Mouse (Mus musculus) limb, embryonic 15.5 days (tissue): ENCODE measurements around the gene Abcc8. TPM values are rescaled to one million over a fixed set of nuclear protein-coding genes. Genes with fewer than 3 reads are reported as not detected.

Experiments
- ATAC-seq: fragments of 200-750 bp; cut with Nextera tagmentation; 2 replicates; pipeline ENCODE4 v1.8.0; 2017; ENCODE audit warnings: low read depth, moderate TSS enrichment; ENCODE audit not compliant: insufficient number of reproducible peaks, low FRiP score, low TSS enrichment
- H3K27ac ChIP-seq: fragments of 300-500 bp; sonication (generic); 2 replicates; pipeline ENCODE4 v1.5.1; 2015; ENCODE audit warnings: moderate library complexity, mild to moderate bottlenecking, inconsistent platforms
- H3K27me3 ChIP-seq: fragments of 300-500 bp; sonication (generic); 2 replicates; pipeline ENCODE4 v1.6.1; 2015; ENCODE audit warnings: inconsistent platforms
- H3K36me3 ChIP-seq: fragments of 300-500 bp; sonication (generic); 2 replicates; pipeline ENCODE4 v1.6.1; 2015; ENCODE audit warnings: inconsistent platforms
- H3K4me1 ChIP-seq: fragments of 300-500 bp; sonication (generic); 2 replicates; pipeline ENCODE4 v1.6.1; 2015; ENCODE audit warnings: inconsistent platforms
- H3K4me2 ChIP-seq: fragments of 300-500 bp; sonication (generic); 2 replicates; pipeline ENCODE4 v1.6.1; 2015; ENCODE audit warnings: mild to moderate bottlenecking, inconsistent platforms
- H3K4me3 ChIP-seq: fragments of 300-500 bp; sonication (generic); 2 replicates; pipeline ENCODE4 v1.5.1; 2015; ENCODE audit warnings: mild to moderate bottlenecking, inconsistent platforms
- H3K9ac ChIP-seq: fragments of 300-500 bp; sonication (generic); 2 replicates; pipeline ENCODE4 v1.6.1; 2015; ENCODE audit warnings: inconsistent platforms
- H3K9me3 ChIP-seq: fragments of 300-500 bp; sonication (generic); 2 replicates; pipeline ENCODE4 v1.6.1; 2016; ENCODE audit warnings: inconsistent platforms
- WGBS: fragments of 180-500 bp; shearing (Covaris S2); methylation state at CpG from one replicate; pipeline ENCODE4 v1.1.7; 2015; 5-methylcytosine and 5-hydroxymethylcytosine counted together
- polyA plus RNA-seq: library from polyadenylated mRNA; unstranded; fragments of >200 nt; fragmentation: Nextera tagmentation; extraction: Ambion mirVana; gene quantifications from 2 replicates; pipeline ENCODE4 v1.2.1, GENCODE M21; 2015

The Abcc8 gene
- polyA plus RNA-seq, 1 experiment from 2014 or later, result 1.0 TPM

DNA sequence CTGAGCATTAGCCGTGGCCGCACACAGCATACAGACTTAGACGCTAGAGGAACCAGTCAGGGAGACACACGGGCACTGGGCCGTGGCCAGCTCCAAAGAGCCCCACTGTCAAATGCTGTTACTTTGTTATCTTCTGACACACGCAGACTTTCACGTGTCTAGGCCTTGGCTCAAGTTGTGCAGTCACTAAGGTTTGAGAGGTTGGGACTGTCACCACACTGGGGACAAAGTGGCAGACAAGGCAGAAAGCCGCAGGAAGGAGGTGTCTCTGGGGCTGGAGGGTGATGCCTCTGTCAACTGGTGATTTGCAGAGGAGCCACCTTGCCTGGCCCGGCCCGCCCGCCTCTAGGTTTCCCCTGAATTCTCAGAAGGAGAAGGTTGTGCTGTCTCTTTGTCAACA lies 54.5 kb downstream of the Abcc8 start:
- 83% methylated on average over 11 of the region's 11 CpGs for WGBS
- Histone ChIP-seq H3K9me3 (no peaks in the 10 kb centered on the region), H3K36me3 (no peaks in the 10 kb centered on the region), H3K27ac (no peak overlapping the region), H3K27me3 (0 out of 2 replicates have a peak, but pooled peaks cover 3% of the 10 kb centered on the region), H3K4me2 (no peak overlapping the region), H3K9ac (no peak overlapping the region), H3K4me3 (no peak overlapping the region), H3K4me1 (peaks cover 6% of the 10 kb centered on the region; the same call in 1 of the 2 replicates)
- ATAC-seq, result no peak

DNA sequence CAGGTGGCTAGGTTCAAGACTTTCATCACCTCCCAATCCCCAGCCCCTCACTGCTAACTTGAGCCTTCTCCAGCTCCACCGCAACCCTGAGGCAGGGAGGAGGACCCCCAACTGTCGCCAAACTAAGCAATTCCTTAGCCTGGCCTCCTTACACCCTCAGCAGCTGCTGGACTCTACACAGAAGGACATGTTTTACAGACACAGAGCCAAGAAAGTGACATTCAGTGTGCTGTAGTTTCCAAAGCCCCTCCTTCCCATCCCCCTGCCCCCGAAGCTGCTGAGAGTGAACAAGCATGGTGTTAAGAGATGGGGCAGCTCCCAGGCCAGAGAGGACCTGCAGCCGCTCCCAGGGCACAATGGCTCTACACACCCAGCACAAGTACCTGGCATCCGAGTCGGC lies 55.4 kb downstream of the Abcc8 start:
- H3K9me3 ChIP-seq, result no peaks in the 10 kb centered on the region
- H3K4me1 ChIP-seq, result peaks cover 6% of the 10 kb centered on the region; the same call in 1 of the 2 replicates
- H3K9ac ChIP-seq, result no peak overlapping the region
- H3K27ac ChIP-seq, result no peak overlapping the region
- 66% methylated on average over 6 of the region's 6 CpGs for WGBS
- H3K27me3 ChIP-seq, result 0 out of 2 replicates have a peak, but pooled peaks cover 3% of the 10 kb centered on the region
- no peak overlapping the region for H3K4me3 ChIP-seq
- no peaks in the 10 kb centered on the region for H3K36me3 ChIP-seq
- no peak for ATAC-seq
- H3K4me2 ChIP-seq, result no peak overlapping the region

DNA sequence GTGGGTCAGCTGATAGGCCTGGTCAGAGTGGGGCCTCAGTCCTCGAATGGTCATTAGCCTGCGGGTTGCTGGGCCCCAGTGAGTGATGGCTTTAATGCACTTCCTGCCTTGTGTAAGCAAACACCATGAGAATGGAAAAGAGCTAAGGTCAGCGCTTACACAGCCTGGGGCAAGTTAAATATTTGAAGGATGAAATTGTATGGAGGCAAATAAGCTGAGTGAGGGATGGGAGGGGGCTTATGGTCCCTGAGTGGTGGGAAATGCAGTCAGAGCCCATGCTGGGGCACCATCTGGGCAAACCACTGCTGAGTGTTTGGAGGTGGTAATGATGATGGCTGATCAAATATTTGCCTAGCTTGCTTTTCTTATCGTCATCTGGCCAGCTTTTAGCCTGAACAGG lies 56.9 kb downstream of the Abcc8 start:
- H3K4me2 ChIP-seq, result no peak overlapping the region
- no peak overlapping the region for H3K9ac ChIP-seq
- H3K9me3 ChIP-seq, result no peaks in the 10 kb centered on the region
- H3K4me3 ChIP-seq, result no peak overlapping the region
- WGBS, result 33% methylated on average over 4 of the region's 4 CpGs
- H3K36me3 ChIP-seq, result no peaks in the 10 kb centered on the region
- peaks cover 3% of the 10 kb centered on the region; the same call in 1 of the 2 replicates for H3K4me1 ChIP-seq
- H3K27ac ChIP-seq, result no peak overlapping the region
- 0 out of 2 replicates have a peak, but pooled peaks cover 3% of the 10 kb centered on the region for H3K27me3 ChIP-seq
- ATAC-seq, result no peak

DNA sequence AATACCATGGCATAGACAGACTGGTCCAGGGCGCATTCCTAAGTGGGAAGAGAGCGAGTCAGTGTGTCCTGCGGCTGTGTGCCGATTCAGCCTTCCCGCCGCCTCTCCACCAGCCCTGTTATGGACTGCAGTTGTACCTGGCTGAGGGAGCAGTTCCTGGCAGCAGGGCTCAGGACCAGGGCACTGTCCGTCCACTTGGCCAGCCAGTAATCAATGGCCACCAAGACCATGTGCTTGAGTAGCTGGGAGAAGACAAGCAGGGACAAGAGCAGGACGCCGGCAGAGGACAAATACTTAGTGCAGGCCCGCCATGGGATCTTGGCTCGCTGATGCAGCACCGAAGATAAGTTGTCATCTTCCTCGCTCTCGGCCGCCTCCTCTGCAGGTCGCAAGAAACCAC lies 62.8 kb downstream of the Abcc8 start:
- Histone ChIP-seq H3K4me1 (no peaks in the 10 kb centered on the region; the same call in 1 of the 2 replicates), H3K4me3 (no peak overlapping the region), H3K36me3 (no peaks in the 10 kb centered on the region), H3K27ac (no peak overlapping the region), H3K9ac (no peak overlapping the region), H3K9me3 (no peaks in the 10 kb centered on the region), H3K27me3 (no peaks in the 10 kb centered on the region), H3K4me2 (no peak overlapping the region)
- ATAC-seq, result no peak
- 93% methylated on average over 16 of the region's 16 CpGs for WGBS

DNA sequence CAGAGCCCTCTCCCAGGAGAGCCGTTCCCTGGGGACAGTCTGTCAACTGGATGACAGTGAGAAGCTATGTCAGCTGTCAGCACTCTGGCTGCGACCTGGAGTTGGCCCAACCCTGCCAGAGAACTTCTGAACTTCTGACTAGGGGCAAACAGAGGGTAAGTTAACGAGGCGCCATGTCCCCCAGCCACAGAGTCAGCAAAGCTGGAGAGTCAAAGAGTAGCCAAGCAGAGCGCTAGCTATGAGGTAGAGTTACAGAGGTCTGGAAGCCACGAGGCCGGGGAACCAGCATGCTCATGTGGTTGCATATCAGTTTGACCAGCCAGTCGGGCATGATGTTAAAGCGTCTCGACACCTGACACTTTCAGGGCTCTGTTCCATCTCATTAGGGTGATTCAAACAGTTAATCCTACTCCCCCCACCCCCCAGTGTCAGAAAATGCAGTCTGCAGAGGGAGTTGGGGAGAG lies 63.7 kb downstream of the Abcc8 start:
- peak; percentile 23; the same call in 1 of the 2 replicates for ATAC-seq
- Histone ChIP-seq H3K27me3 (no peaks in the 10 kb centered on the region), H3K36me3 (no peaks in the 10 kb centered on the region), H3K4me2 (no peak overlapping the region), H3K4me1 (no peaks in the 10 kb centered on the region; the same call in 1 of the 2 replicates), H3K4me3 (no peak overlapping the region), H3K9ac (no peak overlapping the region), H3K27ac (no peak overlapping the region), H3K9me3 (no peaks in the 10 kb centered on the region)
- 37% methylated on average over 10 of the region's 10 CpGs for WGBS

DNA sequence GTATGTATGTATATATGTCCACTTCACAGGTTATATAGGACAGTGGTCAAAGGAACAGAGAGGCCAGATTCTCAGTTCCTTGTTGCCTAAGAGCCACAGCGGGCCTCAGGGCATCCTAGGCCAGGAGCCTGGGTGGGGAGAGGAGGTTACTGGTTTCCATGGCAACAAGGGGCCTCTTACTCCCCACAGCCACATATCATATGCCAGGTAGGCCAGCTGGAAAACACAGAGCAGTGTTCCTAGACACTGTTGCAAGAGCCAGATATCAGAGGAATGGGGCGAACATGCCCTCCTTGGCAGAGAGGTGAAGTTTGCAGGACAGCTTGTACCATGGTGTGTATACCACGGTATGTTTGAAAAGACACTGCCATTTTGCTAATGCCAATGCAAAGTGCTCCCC lies 66.4 kb downstream of the Abcc8 start:
- H3K27me3 ChIP-seq, result no peaks in the 10 kb centered on the region
- H3K4me3 ChIP-seq, result no peak overlapping the region
- no peaks in the 10 kb centered on the region; the same call in 1 of the 2 replicates for H3K4me1 ChIP-seq
- H3K9ac ChIP-seq, result no peak overlapping the region
- H3K36me3 ChIP-seq, result no peaks in the 10 kb centered on the region
- WGBS, result 50% methylated on average over 3 of the region's 3 CpGs
- H3K27ac ChIP-seq, result no peak overlapping the region
- H3K9me3 ChIP-seq, result no peaks in the 10 kb centered on the region
- H3K4me2 ChIP-seq, result no peak overlapping the region
- ATAC-seq, result no peak

DNA sequence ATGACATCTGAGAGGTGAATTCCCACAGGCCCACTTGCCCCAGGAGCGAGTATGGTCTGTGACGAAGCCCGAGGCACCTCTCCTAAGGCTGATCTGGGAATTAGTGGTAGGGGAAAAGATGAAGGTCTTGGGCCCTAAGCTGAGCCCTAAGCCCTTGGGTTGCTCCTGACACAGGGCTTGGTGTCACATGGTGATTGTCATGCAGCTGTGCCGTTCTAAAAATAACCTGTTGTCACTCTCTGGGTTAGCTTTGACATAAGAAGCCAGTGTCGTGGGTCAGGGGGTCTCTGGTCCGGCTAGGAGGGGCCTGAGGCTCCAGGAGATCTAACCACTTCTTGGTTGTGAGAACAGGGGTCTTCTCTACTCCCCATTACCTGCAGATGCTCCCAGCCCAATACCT lies 67.9 kb downstream of the Abcc8 start:
- no peak for ATAC-seq
- H3K4me1 ChIP-seq, result no peaks in the 10 kb centered on the region; the same call in 1 of the 2 replicates
- no peak overlapping the region for H3K4me3 ChIP-seq
- no peak overlapping the region for H3K27ac ChIP-seq
- no peak overlapping the region for H3K4me2 ChIP-seq
- no peaks in the 10 kb centered on the region for H3K36me3 ChIP-seq
- no peaks in the 10 kb centered on the region for H3K27me3 ChIP-seq
- no peak overlapping the region for H3K9ac ChIP-seq
- H3K9me3 ChIP-seq, result no peaks in the 10 kb centered on the region
- 58% methylated on average over 6 of the region's 6 CpGs for WGBS

DNA sequence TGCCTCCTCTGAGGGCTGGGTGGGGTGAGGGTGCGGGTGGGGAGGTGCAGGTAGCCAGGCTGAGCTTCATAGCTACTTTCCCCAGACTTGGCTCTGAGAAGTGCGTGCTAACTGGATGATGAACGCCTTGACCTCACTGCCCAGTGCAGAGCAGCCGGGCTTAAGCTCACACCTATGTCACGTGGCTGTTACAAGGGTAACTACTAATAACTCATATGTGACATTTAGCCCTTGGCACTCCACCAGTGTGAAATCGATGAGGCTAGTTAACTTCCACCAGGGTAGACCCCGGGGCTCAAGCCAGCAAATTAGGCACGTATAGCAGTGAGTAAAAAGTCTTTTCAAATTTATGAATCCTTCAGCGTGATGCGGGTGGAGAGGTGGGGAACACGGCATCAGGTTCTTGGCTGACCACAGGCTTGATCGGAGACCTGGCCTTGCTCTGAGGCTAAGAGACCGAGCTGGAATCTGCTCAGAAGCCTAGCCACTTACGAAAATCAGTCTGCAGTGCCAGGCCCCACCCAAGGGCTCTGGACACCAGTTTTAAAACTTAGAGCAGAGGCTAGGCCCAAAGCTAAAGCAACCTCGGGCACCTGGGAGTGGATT lies 68.5 kb downstream of the Abcc8 start:
- no peak for ATAC-seq
- Histone ChIP-seq H3K4me1 (no peaks in the 10 kb centered on the region; the same call in 1 of the 2 replicates), H3K36me3 (no peaks in the 10 kb centered on the region), H3K27me3 (no peaks in the 10 kb centered on the region), H3K9ac (no peak overlapping the region), H3K4me2 (no peak overlapping the region), H3K4me3 (no peak overlapping the region), H3K27ac (no peak overlapping the region), H3K9me3 (no peaks in the 10 kb centered on the region)
- WGBS, result 55% methylated on average over 15 of the region's 15 CpGs

DNA sequence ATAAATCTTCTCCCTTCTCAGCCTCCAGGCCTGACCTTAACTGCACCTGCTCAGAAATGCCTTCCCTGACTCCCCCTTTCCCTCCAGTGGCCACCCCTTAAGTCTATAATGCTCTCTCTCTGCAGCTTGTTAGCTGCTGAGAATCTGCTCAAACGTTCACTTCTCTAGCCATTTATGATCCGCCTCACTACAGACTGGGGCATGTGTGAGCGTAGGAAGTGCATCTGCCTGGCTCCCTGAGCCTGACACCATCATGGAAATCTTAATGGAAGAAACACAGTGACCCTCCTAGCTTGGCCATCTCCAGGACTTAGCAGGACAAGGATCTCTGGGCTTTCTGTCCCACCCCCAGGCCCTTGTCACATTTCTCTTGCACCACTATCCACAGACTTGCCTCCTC lies 69.8 kb downstream of the Abcc8 start:
- no peak overlapping the region for H3K4me3 ChIP-seq
- H3K9me3 ChIP-seq, result no peaks in the 10 kb centered on the region
- 59% methylated on average over 3 of the region's 3 CpGs for WGBS
- H3K4me2 ChIP-seq, result no peak overlapping the region
- H3K9ac ChIP-seq, result no peak overlapping the region
- no peak overlapping the region for H3K27ac ChIP-seq
- no peaks in the 10 kb centered on the region for H3K27me3 ChIP-seq
- H3K4me1 ChIP-seq, result no peaks in the 10 kb centered on the region; the same call in 1 of the 2 replicates
- no peaks in the 10 kb centered on the region for H3K36me3 ChIP-seq
- ATAC-seq, result no peak

DNA sequence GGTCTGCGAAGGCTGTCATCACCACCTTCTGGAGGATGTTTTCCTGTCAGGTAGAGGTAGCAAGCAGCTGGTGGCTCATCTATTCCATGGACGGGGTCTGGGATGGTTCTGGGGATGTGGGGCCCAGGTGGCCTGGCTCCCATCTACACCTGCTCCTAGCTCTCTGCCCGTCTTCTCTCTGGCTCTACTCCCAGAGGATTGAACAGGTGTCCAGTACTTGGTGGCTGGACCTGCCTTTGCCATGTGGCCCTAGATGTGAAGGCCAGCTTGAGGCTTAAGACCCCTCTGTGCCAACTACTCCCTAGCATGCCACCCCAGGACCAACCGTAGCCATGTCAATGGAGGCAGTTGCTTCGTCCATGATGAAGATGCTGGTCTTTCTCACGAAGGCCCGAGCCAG lies 74.3 kb downstream of the Abcc8 start:
- H3K4me3 ChIP-seq, result no peak overlapping the region
- WGBS, result 87% methylated on average over 7 of the region's 7 CpGs
- H3K4me2 ChIP-seq, result no peak overlapping the region
- H3K27ac ChIP-seq, result no peak overlapping the region
- peaks cover 7% of the 10 kb centered on the region for H3K4me1 ChIP-seq
- H3K36me3 ChIP-seq, result no peaks in the 10 kb centered on the region
- no peaks in the 10 kb centered on the region for H3K9me3 ChIP-seq
- no peak overlapping the region for H3K9ac ChIP-seq
- peaks cover 6% of the 10 kb centered on the region; the same call in 1 of the 2 replicates for H3K27me3 ChIP-seq
- ATAC-seq, result no peak

DNA sequence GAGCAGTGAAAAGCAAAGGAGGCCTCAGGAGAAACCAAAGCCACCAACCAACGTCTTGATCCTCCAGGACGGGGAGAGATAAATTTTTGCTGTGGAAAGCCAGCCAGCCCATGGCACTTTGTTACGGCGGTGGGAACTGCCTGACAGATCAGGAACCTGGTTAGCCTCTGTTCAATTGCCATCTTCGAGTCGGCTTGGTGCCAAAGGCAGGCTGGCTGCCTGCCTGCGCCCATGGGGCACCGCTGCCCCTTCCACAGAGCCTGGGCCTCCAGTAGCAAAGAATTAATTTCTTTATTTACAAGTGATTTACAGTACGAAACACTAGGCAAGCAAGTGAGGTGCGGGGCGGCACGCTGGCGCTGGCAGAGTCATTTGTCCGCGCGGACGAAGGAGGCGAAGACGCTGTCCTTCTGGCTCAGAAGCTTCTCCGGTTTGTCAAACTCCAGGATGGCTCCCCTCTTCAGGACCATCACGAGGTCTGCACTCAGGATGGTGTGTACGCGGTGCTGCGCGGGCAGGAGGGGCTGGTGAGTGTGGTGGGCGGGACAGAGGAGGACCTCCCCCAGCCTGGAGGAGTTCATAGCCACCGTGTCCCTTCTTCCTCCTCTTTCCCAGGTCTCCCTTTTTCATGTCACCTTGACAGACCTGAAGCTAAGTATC lies 75.4 kb downstream of the Abcc8 start:
- H3K9ac ChIP-seq, result no peak overlapping the region
- ATAC-seq, result no peak
- H3K27ac ChIP-seq, result no peak overlapping the region
- WGBS, result 80% methylated on average over 27 of the region's 27 CpGs
- no peak overlapping the region for H3K4me2 ChIP-seq
- peaks cover 10% of the 10 kb centered on the region for H3K4me1 ChIP-seq
- no peaks in the 10 kb centered on the region for H3K36me3 ChIP-seq
- peaks cover 14% of the 10 kb centered on the region for H3K27me3 ChIP-seq
- no peak overlapping the region for H3K4me3 ChIP-seq
- H3K9me3 ChIP-seq, result no peaks in the 10 kb centered on the region

DNA sequence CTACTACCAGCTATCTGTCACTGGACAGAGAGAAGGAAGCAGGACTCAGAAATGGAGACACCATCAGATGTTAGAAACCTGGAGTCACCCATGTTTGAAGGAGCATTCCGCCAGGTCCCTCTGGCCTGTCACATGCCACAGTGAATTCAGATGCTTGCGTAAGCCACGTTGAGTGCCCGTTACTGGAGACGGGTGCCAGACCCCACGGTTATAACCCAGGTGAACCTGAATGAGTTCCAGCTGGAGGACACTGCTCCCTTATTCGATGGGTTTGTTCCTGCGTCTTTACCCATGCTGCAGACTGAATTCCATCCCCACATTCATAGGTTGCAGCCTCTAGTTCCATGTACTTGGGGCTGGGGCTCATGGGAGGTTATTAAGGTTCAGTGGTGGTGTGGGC lies 76.1 kb downstream of the Abcc8 start:
- no peaks in the 10 kb centered on the region for H3K9me3 ChIP-seq
- no peak overlapping the region for H3K4me2 ChIP-seq
- H3K27ac ChIP-seq, result no peak overlapping the region
- H3K27me3 ChIP-seq, result peaks cover 21% of the 10 kb centered on the region
- 70% methylated on average over 8 of the region's 8 CpGs for WGBS
- H3K9ac ChIP-seq, result no peak overlapping the region
- no peaks in the 10 kb centered on the region for H3K36me3 ChIP-seq
- H3K4me1 ChIP-seq, result peaks cover 10% of the 10 kb centered on the region
- H3K4me3 ChIP-seq, result no peak overlapping the region
- no peak for ATAC-seq
